8 mouse cellular contexts compared by ENCODE assay signal in genomic region chr12:76368790-76369205, GRCm38 (mm10). TPM values are rescaled to one million over a fixed set of nuclear protein-coding genes. Genes with fewer than 3 reads are reported as not detected.
DNase-seq lines count a peak whose midpoint lies in the region; ATAC-seq and TF ChIP-seq lines count a peak whose summit lies in the region.

No protein-coding gene starts in this region.

- 0 out of 2 replicates have a peak, but pooled peaks have one; percentile 6 for ATAC-seq in limb, embryonic 12.5 days (ENCODE audit: insufficient number of reproducible peaks, insufficient read depth, low FRiP score, low TSS enrichment, low read depth)
- ATAC-seq in inflammation-experienced regulatory T-cells, adult 6 months = no peak

- H3K4me2 ChIP-seq in limb, embryonic 12.5 days = peak overlapping the region; percentile 89
- H3K4me2 ChIP-seq in myocyte (ENCODE audit: low read depth) = peak overlapping the region; percentile 86

- H3K27ac ChIP-seq in forebrain, embryonic 10.5 days = peak overlapping the region; percentile 100
- peak overlapping the region; percentile 100 for H3K27ac ChIP-seq in limb, embryonic 12.5 days

- no peaks in the 10 kb centered on the region for H3K9me3 ChIP-seq in forebrain, embryonic 10.5 days
- H3K9me3 ChIP-seq in limb, embryonic 12.5 days = no peaks in the 10 kb centered on the region

- H3K4me1 ChIP-seq in forebrain, embryonic 10.5 days = peaks cover 53% of the 10 kb centered on the region
- peaks cover 43% of the 10 kb centered on the region for H3K4me1 ChIP-seq in limb, embryonic 12.5 days (replicated peaks)

- intact Hi-C loops in gastrocnemius, postnatal 14 days (cut with DNase I; ENCODE audit: low total_unique reads) = no loop called here

- H3K79me2 ChIP-seq in myocyte (ENCODE audit: control insufficient read depth, insufficient read depth) = peaks cover 70% of the 10 kb centered on the region

- H3K27me3 ChIP-seq in forebrain, embryonic 10.5 days (ENCODE audit: poor library complexity, severe bottlenecking) = no peaks in the 10 kb centered on the region
- no peaks in the 10 kb centered on the region for H3K27me3 ChIP-seq in limb, embryonic 12.5 days
- H3K27me3 ChIP-seq in myocyte (ENCODE audit: control insufficient read depth, insufficient read depth, insufficient read length) = no peaks in the 10 kb centered on the region

- peak overlapping the region; percentile 96 for H3K4me3 ChIP-seq in forebrain, embryonic 10.5 days
- peak overlapping the region; percentile 91 for H3K4me3 ChIP-seq in limb, embryonic 12.5 days (replicated peaks)
- H3K4me3 ChIP-seq in myocyte = peak overlapping the region; percentile 46

- DNase-seq in gastrocnemius, postnatal 14 days = peak; percentile 64
- DNase-seq in gastrocnemius, adult 8-10 months (ENCODE audit: low spot score in 2 of 2) = no peak
- peak; percentile 26 to 43 for DNase-seq in thymus, postnatal 10 days (ENCODE audit: low spot score in 2 of 2)
- no peak for DNase-seq in thymus, postnatal 14 days
- no peak for DNase-seq in forebrain, embryonic 10.5 days (ENCODE audit: extremely low spot score, low spot score)

- peak overlapping the region; percentile 98 for H3K9ac ChIP-seq in limb, embryonic 12.5 days (replicated peaks)

- peak overlapping the region; percentile 86 for H3ac ChIP-seq in myocyte (ENCODE audit: control insufficient read depth, insufficient read length)

- 1% methylated on average over 26 of the region's 26 CpGs for WGBS in forebrain, embryonic 10.5 days
- under 1% methylated on average over 26 of the region's 26 CpGs for WGBS in limb, embryonic 12.5 days

- TF ChIP-seq POLR2A in myocyte (IDR thresholded peaks at IDR 0.05; ENCODE audit: insufficient read length, low read depth) = no peak

- H3K36me3 ChIP-seq in forebrain, embryonic 10.5 days (replicated peaks) = peaks cover 12% of the 10 kb centered on the region
- 0 out of 2 replicates have a peak, but pooled peaks cover 3% of the 10 kb centered on the region for H3K36me3 ChIP-seq in limb, embryonic 12.5 days
- no peaks in the 10 kb centered on the region for H3K36me3 ChIP-seq in myocyte (ENCODE audit: control insufficient read depth, insufficient read depth)

TF ChIP-seq in myocyte, 11 proteins besides CTCF, POLR2A, EP300 and RAD21:
- TF ChIP-seq USF1 (IDR thresholded peaks at IDR 0.05; ENCODE audit: low read depth) (no peak), POLR2AphosphoS2 (IDR thresholded peaks at IDR 0.05; ENCODE audit: insufficient read length, low read depth) (no peak), TCF12 (IDR thresholded peaks at IDR 0.05; ENCODE audit: insufficient read depth, poor library complexity, severe bottlenecking) (no peak), MAX (IDR thresholded peaks at IDR 0.05; ENCODE audit: low read depth) (no peak), MYOG (IDR thresholded peaks at IDR 0.05; ENCODE audit: control insufficient read depth in 1 of 3, insufficient read depth in 1 of 3, insufficient read length in 2 of 3, low read depth in 2 of 3) (no peak), CEBPB (IDR thresholded peaks at IDR 0.05; ENCODE audit: insufficient read depth, poor library complexity, severe bottlenecking) (no peak), SRF (IDR thresholded peaks at IDR 0.05; ENCODE audit: control insufficient read depth, insufficient read length, low read depth) (no peak), E2F4 (IDR thresholded peaks at IDR 0.05; ENCODE audit: insufficient read depth) (no peak), REST (IDR thresholded peaks at IDR 0.05; ENCODE audit: insufficient read depth, insufficient read length) (no peak), MYOD1 (IDR thresholded peaks at IDR 0.05; ENCODE audit: control insufficient read depth in 1 of 3, insufficient read length in 2 of 3, low read depth in 2 of 3) (no peak)
TF ChIP-seq in myocyte: peak in this region for 0.

RNA-seq across cellular contexts. Expression of gene Zbtb25, which starts 0.6 kb away (rescaled TPM):
- 1 to 10 TPM; 7.8 to 8.7 TPM for total RNA-seq in gastrocnemius, postnatal 14 days (2021)
- 1 to 10 TPM; 6.7 to 8.9 (median 8.4) TPM for total RNA-seq in gastrocnemius, adult 8-10 months (2022)
- 18.6 and 20.1 TPM in 2 replicates for polyA plus RNA-seq in forebrain, embryonic 10.5 days (2016; fragmentation: Nextera tagmentation; extraction: Ambion mirVana)
- 19.4 and 21.7 TPM in 2 replicates for polyA plus RNA-seq in limb, embryonic 12.5 days (2016; fragmentation: Nextera tagmentation; extraction: Ambion mirVana)
- 6.1 TPM for polyA plus RNA-seq in myocyte (2012; fragmentation: generic; extraction: Trizol)
- 10 to 100 TPM in 2 of 3 experiments, 1 to 10 TPM in 1; 7.2 to 17.0 (median 16.5) TPM for polyA plus RNA-seq in inflammation-experienced regulatory T-cells, adult 6 months (2017; shearing (Covaris generic))

RNA-seq across cellular contexts. Expression of gene Zbtb1, which starts 1.3 kb away (rescaled TPM):
- 1 to 10 TPM; 4.3 to 4.4 TPM for total RNA-seq in gastrocnemius, postnatal 14 days (2021)
- 1 to 10 TPM; 4.0 to 5.1 (median 4.3) TPM for total RNA-seq in gastrocnemius, adult 8-10 months (2022)
- polyA plus RNA-seq in forebrain, embryonic 10.5 days (2016; fragmentation: Nextera tagmentation; extraction: Ambion mirVana) = 8.0 and 8.4 TPM in 2 replicates
- polyA plus RNA-seq in limb, embryonic 12.5 days (2016; fragmentation: Nextera tagmentation; extraction: Ambion mirVana) = 11.8 and 12.2 TPM in 2 replicates
- 1.7 TPM for polyA plus RNA-seq in myocyte (2012; fragmentation: generic; extraction: Trizol)
- polyA plus RNA-seq in inflammation-experienced regulatory T-cells, adult 6 months (2017; shearing (Covaris generic)) = 10 to 100 TPM; 20.2 to 26.2 (median 25.2) TPM

RNA-seq across cellular contexts. Expression of gene Hspa2, which starts 35.2 kb away (rescaled TPM):
- 10 to 100 TPM in 1 of 2 experiments, 1 to 10 TPM in 1; 8.7 to 12.7 TPM for total RNA-seq in gastrocnemius, postnatal 14 days (2021)
- 1 to 10 TPM; 4.3 to 7.3 (median 4.8) TPM for total RNA-seq in gastrocnemius, adult 8-10 months (2022)
- 3.1 and 3.7 TPM in 2 replicates for polyA plus RNA-seq in forebrain, embryonic 10.5 days (2016; fragmentation: Nextera tagmentation; extraction: Ambion mirVana)
- 5.2 and 6.4 TPM in 2 replicates for polyA plus RNA-seq in limb, embryonic 12.5 days (2016; fragmentation: Nextera tagmentation; extraction: Ambion mirVana)
- 13.4 TPM for polyA plus RNA-seq in myocyte (2012; fragmentation: generic; extraction: Trizol)
- polyA plus RNA-seq in inflammation-experienced regulatory T-cells, adult 6 months (2017; shearing (Covaris generic)) = 1 to 10 TPM; 2.6 to 5.7 (median 3.4) TPM

RNA-seq across cellular contexts. Expression of gene Akap5, which starts 44.1 kb away (rescaled TPM):
- total RNA-seq in gastrocnemius, postnatal 14 days (2021) = 1 to 10 TPM; 1.0 to 1.5 TPM
- under 1 TPM; 0.24 to 0.51 (median 0.39) TPM for total RNA-seq in gastrocnemius, adult 8-10 months (2022)
- polyA plus RNA-seq in forebrain, embryonic 10.5 days (2016; fragmentation: Nextera tagmentation; extraction: Ambion mirVana) = 2.6 and 3.1 TPM in 2 replicates
- 2.0 and 2.3 TPM in 2 replicates for polyA plus RNA-seq in limb, embryonic 12.5 days (2016; fragmentation: Nextera tagmentation; extraction: Ambion mirVana)
- 0.02 TPM for polyA plus RNA-seq in myocyte (2012; fragmentation: generic; extraction: Trizol)
- polyA plus RNA-seq in inflammation-experienced regulatory T-cells, adult 6 months (2017; shearing (Covaris generic)) = 1 to 10 TPM; 1.6 to 4.6 (median 3.1) TPM

RNA-seq across cellular contexts. Expression of gene Ppp1r36, which starts 48.5 kb away (rescaled TPM):
- total RNA-seq in gastrocnemius, postnatal 14 days (2021) = under 1 TPM; 0.31 to 0.51 TPM
- total RNA-seq in gastrocnemius, adult 8-10 months (2022) = not detected
- 0.30 and 0.47 TPM in 2 replicates for polyA plus RNA-seq in forebrain, embryonic 10.5 days (2016; fragmentation: Nextera tagmentation; extraction: Ambion mirVana)
- 3.2 and 4.3 TPM in 2 replicates for polyA plus RNA-seq in limb, embryonic 12.5 days (2016; fragmentation: Nextera tagmentation; extraction: Ambion mirVana)
- not detected for polyA plus RNA-seq in myocyte (2012; fragmentation: generic; extraction: Trizol)
- not detected for polyA plus RNA-seq in inflammation-experienced regulatory T-cells, adult 6 months (2017; shearing (Covaris generic))

Comparison
In these comparisons a context has a peak if more than half of its experiments do, and no peak if none do; other contexts are left out.
1. DNase-seq: peak in gastrocnemius, postnatal 14 days (single experiment) and thymus, postnatal 10 days (2 of 2); none in gastrocnemius, adult 8-10 months (0 of 2), thymus, postnatal 14 days (single experiment) and forebrain, embryonic 10.5 days (single experiment).
2. H3K4me3 ChIP-seq: peak in every context shown above with its lines; median percentile 96 in forebrain, embryonic 10.5 days; 91 in limb, embryonic 12.5 days; 46 in myocyte.